Mouse (Mus musculus) E14TG2a.4 (cell line): ENCODE measurements at regions not wholly inside any gene's neighbourhood (a gene's known extent, or its start where the extent isn't known, plus 50 kb on each side); places are given as distances from the start of the nearest gene placed in this dataset.

Experiments used
- CTCF ChIP-seq: conservative IDR thresholded peaks from 2 replicates; pipeline ENCODE4 v1.5.1; 2014; ENCODE audit warnings: low read length
- NANOG ChIP-seq: IDR thresholded peaks from 2 replicates; pipeline ENCODE4 v1.6.1; 2014; ENCODE audit warnings: borderline replicate concordance, low read length, mixed read lengths
- POU5F1 ChIP-seq: IDR thresholded peaks from 2 replicates; pipeline ENCODE4 v1.6.1; 2014; ENCODE audit warnings: low read length, borderline replicate concordance

GRCm38 (mm10) chr8:113114165-113114700 lies 521.2 kb upstream of the Mon1b start:
- TF ChIP-seq CTCF (no peak), NANOG (no peak), POU5F1 (no peak)
